Mouse (Mus musculus): ENCODE results near the gene Olfr1340. TPM values are rescaled to one million over a fixed set of nuclear protein-coding genes. Genes with fewer than 3 reads are reported as not detected.

The Olfr1340 gene
- total and polyA plus RNA-seq, 3 experiments, result not detected

DNA sequence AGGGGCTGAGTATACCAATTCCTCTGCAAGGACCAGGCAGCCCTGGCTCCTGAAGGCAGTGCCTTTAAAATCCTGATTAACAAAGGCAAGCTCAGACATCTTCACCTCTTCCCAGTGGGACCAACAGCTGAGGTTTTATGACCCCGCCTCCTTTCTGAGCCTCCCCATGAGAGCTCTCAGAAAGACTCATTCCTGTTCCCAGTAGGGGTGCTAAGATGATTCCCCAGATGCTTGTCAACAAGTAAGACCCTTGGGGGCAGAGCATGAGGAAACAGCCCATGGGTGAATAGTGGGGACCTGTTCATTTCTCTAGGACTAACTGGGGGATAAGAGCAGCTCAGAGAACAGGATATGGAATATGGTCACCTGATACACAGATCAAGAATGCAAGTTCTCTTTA, 38.7 kb downstream of the Olfr1340 start, which contains the start of gene Olfr1338:
Olfr1338 (minus strand) TSS at position 101 of the 400 bp plus-strand sequence.
- H3K36me3 ChIP-seq (ENCODE audit: control insufficient read depth, insufficient read depth, low read length), result no peaks in the 10 kb centered on the region

More for the DNA sequence above, 38.7 kb downstream of the Olfr1340 start, which contains the start of gene Olfr1338:
- no peak within 1 kb of the TSS for H3K9ac ChIP-seq (ENCODE audit: low read depth, low read length)
- intact Hi-C loops (cut with DNase I), result no loop called here
- DNase-seq, result no peak
- TF ChIP-seq EP300 (IDR thresholded peaks at IDR 0.05; ENCODE audit: insufficient read depth, low read depth, low read length), result no peak
- no peak for TF ChIP-seq POLR2A (IDR thresholded peaks at IDR 0.05; ENCODE audit: insufficient read depth, low read depth, low read length)
- TF ChIP-seq CTCF (IDR thresholded peaks at IDR 0.05), result no peak
- no peaks in the 10 kb centered on the region for H3K4me1 ChIP-seq (ENCODE audit: control insufficient read depth, insufficient read depth, low read length)
- no peaks in the 10 kb centered on the region for H3K27me3 ChIP-seq (ENCODE audit: control insufficient read depth, insufficient read depth, low read length)
- 72% methylated on average over 1 of the region's 1 CpGs for WGBS
- H3K4me3 ChIP-seq, result no peak within 1 kb of the TSS
- no peaks in the 10 kb centered on the region for H3K79me2 ChIP-seq (replicated peaks; ENCODE audit: control insufficient read depth, insufficient read depth, low read length)
- no peak within 1 kb of the TSS for H3K27ac ChIP-seq

Other genes with a start within 250 kb of the Olfr1340 start
- 10 to 100 TPM; 59.8 to 63.3 TPM for gene Tie1, start 230.1 kb upstream of the Olfr1340 start, total RNA-seq (2021)
- gene Tie1, start 230.1 kb upstream of the Olfr1340 start, polyA plus RNA-seq (2012; rRNA removed), result 66.8 and 82.3 TPM in 2 replicates
- gene 2610528J11Rik, start 193.1 kb upstream of the Olfr1340 start, total RNA-seq (2021), result not detected
- gene 2610528J11Rik, start 193.1 kb upstream of the Olfr1340 start, polyA plus RNA-seq (2012; rRNA removed), result 0.37 TPM in 1 of 2 replicates, not detected in the other
- not detected for gene Tmem125, start 176.1 kb upstream of the Olfr1340 start, total RNA-seq (2021)
- gene Tmem125, start 176.1 kb upstream of the Olfr1340 start, polyA plus RNA-seq (2012; rRNA removed), result 0.44 and 0.70 TPM in 2 replicates
- gene Cfap57, start 99.4 kb upstream of the Olfr1340 start, total RNA-seq (2021), result under 1 TPM in 1 of 2 experiments, not detected in 1; 0.05 TPM
- gene Cfap57, start 99.4 kb upstream of the Olfr1340 start, polyA plus RNA-seq (2012; rRNA removed), result 0.03 and 0.14 TPM in 2 replicates
- gene Ebna1bp2, start 99.3 kb upstream of the Olfr1340 start, total RNA-seq (2021), result 10 to 100 TPM; 34.1 to 38.1 TPM
- 20.0 and 22.4 TPM in 2 replicates for gene Ebna1bp2, start 99.3 kb upstream of the Olfr1340 start, polyA plus RNA-seq (2012; rRNA removed)
- not detected for gene Olfr62, start 61.2 kb upstream of the Olfr1340 start, total RNA-seq (2021)
- gene Olfr62, start 61.2 kb upstream of the Olfr1340 start, polyA plus RNA-seq (2012; rRNA removed), result not detected in 2 replicates
- gene Olfr1342, start 27.4 kb upstream of the Olfr1340 start, total RNA-seq (2021), result not detected
- gene Olfr1342, start 27.4 kb upstream of the Olfr1340 start, polyA plus RNA-seq (2012; rRNA removed), result not detected in 2 replicates
- not detected for gene Olfr1341, start 16.6 kb upstream of the Olfr1340 start, total RNA-seq (2021)
- not detected in 2 replicates for gene Olfr1341, start 16.6 kb upstream of the Olfr1340 start, polyA plus RNA-seq (2012; rRNA removed)
- gene Olfr1339, start 12.0 kb downstream of the Olfr1340 start, total RNA-seq (2021), result not detected
- not detected in 2 replicates for gene Olfr1339, start 12.0 kb downstream of the Olfr1340 start, polyA plus RNA-seq (2012; rRNA removed)
- not detected for gene Olfr1338, start 38.6 kb downstream of the Olfr1340 start, total RNA-seq (2021)
- gene Olfr1338, start 38.6 kb downstream of the Olfr1340 start, polyA plus RNA-seq (2012; rRNA removed), result not detected in 2 replicates
- gene Olfr1337, start 62.4 kb downstream of the Olfr1340 start, total RNA-seq (2021), result not detected
- gene Olfr1337, start 62.4 kb downstream of the Olfr1340 start, polyA plus RNA-seq (2012; rRNA removed), result not detected in 2 replicates
- not detected for gene Olfr1335, start 89.8 kb downstream of the Olfr1340 start, total RNA-seq (2021)
- not detected in 2 replicates for gene Olfr1335, start 89.8 kb downstream of the Olfr1340 start, polyA plus RNA-seq (2012; rRNA removed)
- gene Olfr1333, start 116.1 kb downstream of the Olfr1340 start, total RNA-seq (2021), result not detected
- gene Olfr1333, start 116.1 kb downstream of the Olfr1340 start, polyA plus RNA-seq (2012; rRNA removed), result not detected in 2 replicates
- gene Olfr1331, start 144.5 kb downstream of the Olfr1340 start, total RNA-seq (2021), result not detected
- not detected in 2 replicates for gene Olfr1331, start 144.5 kb downstream of the Olfr1340 start, polyA plus RNA-seq (2012; rRNA removed)
- gene Olfr1330, start 168.5 kb downstream of the Olfr1340 start, total RNA-seq (2021), result not detected
- not detected in 2 replicates for gene Olfr1330, start 168.5 kb downstream of the Olfr1340 start, polyA plus RNA-seq (2012; rRNA removed)
- not detected for gene Olfr1329, start 197.3 kb downstream of the Olfr1340 start, total RNA-seq (2021)
- gene Olfr1329, start 197.3 kb downstream of the Olfr1340 start, polyA plus RNA-seq (2012; rRNA removed), result not detected in 2 replicates
- gene Olfr1328, start 218.5 kb downstream of the Olfr1340 start, total RNA-seq (2021), result not detected
- not detected in 2 replicates for gene Olfr1328, start 218.5 kb downstream of the Olfr1340 start, polyA plus RNA-seq (2012; rRNA removed)
- gene Lao1, start 241.4 kb downstream of the Olfr1340 start, total RNA-seq (2021), result under 1 TPM; 0.20 to 0.42 TPM
- gene Lao1, start 241.4 kb downstream of the Olfr1340 start, polyA plus RNA-seq (2012; rRNA removed), result not detected in 2 replicates

All from heart, adult 2 months (tissue).